Mouse (Mus musculus) kidney, adult 2 months (tissue): ENCODE measurements at regions not wholly inside any gene's neighbourhood (a gene's known extent, or its start where the extent isn't known, plus 50 kb on each side); places are given as distances from the start of the nearest gene placed in this dataset.
"Not testable (repeated sequence)": the region's sequence is repeated elsewhere in the genome, so short reads cannot be mapped to it uniquely, and the experiment has no call there.

Experiments
- CTCF ChIP-seq: fragments of 200-500 bp; conservative IDR thresholded peaks from 2 replicates; pipeline ENCODE4 v1.5.1; 2011; ENCODE audit warnings: low read depth, mild to moderate bottlenecking, control low read depth, low read length, moderate library complexity, mixed read lengths; ENCODE audit not compliant: insufficient read depth, insufficient read length
- POLR2A ChIP-seq: fragments of 200-500 bp; IDR thresholded peaks from one replicate; pipeline ENCODE4 v1.6.1; 2011; ENCODE audit warnings: low read depth, low read length, control low read depth

GRCm38 (mm10) chr6:3137823-3138222, 261.5 kb downstream of the Samd9l start:
- TF ChIP-seq POLR2A, CTCF: not testable (repeated sequence)
